Mouse (Mus musculus): ENCODE data around the gene Gm28635.
A peak's percentile ranks its signal among the peaks of the same experiment; 100 is the strongest.

Gene Gm28635

DNA sequence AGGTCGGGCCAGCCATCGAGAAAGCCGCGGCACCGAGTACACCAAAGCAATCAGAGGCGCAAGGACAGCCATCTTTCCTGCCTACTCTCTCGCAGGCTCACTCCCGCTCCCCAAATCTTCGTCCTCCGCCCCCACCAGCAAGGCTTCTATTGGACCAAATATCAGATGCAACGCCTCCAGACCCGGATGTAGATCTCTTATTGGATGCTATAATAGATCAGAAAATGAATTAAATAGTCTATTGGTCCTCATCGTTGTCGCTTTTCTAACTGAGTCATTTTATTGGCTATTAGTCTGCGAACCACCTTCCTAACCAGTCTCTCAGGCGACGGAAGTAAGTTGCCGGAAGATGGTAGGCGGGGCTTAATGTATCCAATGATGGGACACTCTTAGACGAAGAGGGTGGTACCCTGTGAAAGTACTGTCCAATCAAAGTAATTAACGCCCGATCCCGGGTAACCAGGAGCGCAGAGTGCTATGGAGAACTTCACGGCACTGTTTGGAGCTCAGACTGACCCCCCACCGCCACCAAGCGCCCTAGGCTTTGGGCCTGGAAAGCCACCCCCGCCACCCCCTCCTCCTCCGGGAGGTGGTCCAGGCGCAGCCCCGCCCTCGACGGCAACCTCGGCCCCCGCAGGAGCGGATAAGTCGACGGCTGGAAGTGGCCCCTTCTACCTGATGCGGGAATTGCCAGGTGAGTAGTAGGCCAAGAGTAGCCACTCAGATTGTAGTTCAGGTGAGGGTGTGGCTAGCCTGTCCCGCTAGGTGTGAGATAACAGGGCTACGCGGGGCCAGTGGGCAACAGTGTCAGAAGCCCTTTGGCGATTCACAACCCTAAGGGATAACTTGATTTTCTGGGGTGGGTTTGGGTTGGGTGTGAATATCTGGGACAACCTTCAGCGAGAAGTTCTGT lies at the start of gene Gm28635, which contains the start of gene Med19:
TSS of gene Gm28635 (minus strand) at position 74 of the 913 bp plus-strand sequence.
TSS of gene Med19 (plus strand) at position 435 of the 913 bp plus-strand sequence.
- DNase-seq (ENCODE audit: low read depth, low spot score), result peak; percentile 98
- Histone ChIP-seq H3K36me3 (ENCODE audit: control insufficient read depth, insufficient read depth, low read length, poor library complexity, severe bottlenecking) (peaks cover 4% of the 10 kb centered on the region; the same call in 1 of the 2 replicates), H3K27me3 (ENCODE audit: control insufficient read depth, insufficient read depth, low read length, poor library complexity, severe bottlenecking) (no peaks in the 10 kb centered on the region)

DNA sequence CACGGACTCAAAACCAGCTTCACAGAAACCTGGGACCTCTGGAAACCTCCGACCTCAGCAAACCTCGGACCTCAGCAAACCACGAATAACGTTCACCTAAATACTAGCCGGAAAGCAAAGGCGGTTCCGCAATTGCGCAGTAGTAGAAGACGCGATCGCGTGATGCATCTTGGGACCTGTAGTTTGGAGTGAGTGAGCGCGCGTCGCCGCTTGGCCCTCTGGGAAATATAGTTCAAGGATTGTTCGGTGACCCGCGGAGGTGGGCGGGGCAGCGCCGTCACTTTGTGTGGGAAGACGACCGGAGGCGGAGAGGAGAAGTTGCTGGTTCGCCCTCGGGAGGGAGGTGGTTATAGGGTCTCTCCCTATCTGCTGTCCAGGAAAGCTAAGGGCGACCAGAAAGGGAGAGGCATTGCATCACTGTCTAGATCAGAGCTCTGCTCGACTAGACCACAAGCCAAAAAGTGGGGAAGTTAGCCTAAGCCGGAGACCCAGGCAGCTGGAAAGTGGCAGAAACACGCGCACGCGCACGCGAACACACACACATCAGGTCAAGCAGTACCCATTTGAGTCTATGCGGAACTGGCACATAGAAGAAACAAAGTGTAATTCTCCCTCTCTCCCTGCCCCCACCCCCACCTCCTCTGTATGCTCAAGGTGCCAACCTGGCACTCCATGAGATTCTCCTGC lies 49.5 kb upstream of the Gm28635 start, which contains the start of gene Clp1:
TSS of gene Clp1 (minus strand) at position 179 of the 687 bp plus-strand sequence.
- peak; percentile 98 for DNase-seq (ENCODE audit: low read depth, low spot score)

DNA sequence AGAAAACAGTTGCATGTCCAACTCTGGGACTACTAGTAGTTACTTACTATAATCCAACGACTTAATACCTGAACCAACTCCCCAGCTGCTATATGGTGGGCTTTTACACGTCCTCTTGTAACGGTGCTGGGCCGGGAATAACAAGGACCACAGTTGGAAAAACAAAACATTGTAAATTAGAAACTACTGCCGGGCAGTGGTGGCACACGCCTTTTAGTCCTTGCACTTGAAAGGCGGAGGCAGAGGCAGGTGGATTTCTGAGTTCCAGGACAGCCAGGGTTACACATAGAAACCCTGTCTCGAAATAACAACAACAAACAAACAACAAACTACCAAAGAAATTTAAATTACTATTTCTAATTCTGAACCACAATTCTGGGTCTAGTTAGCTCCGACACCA lies 48.9 kb upstream of the Gm28635 start:
- DNase-seq (ENCODE audit: low read depth, low spot score), result no peak
- no peaks in the 10 kb centered on the region for H3K27me3 ChIP-seq (ENCODE audit: control insufficient read depth, insufficient read depth, low read length, poor library complexity, severe bottlenecking)
- H3K36me3 ChIP-seq (ENCODE audit: control insufficient read depth, insufficient read depth, low read length, poor library complexity, severe bottlenecking), result peaks cover 12% of the 10 kb centered on the region

More for the DNA sequence above, 49.5 kb upstream of the Gm28635 start, which contains the start of gene Clp1:
- Histone ChIP-seq H3K36me3 (ENCODE audit: control insufficient read depth, insufficient read depth, low read length, poor library complexity, severe bottlenecking) (peaks cover 12% of the 10 kb centered on the region), H3K27me3 (ENCODE audit: control insufficient read depth, insufficient read depth, low read length, poor library complexity, severe bottlenecking) (no peaks in the 10 kb centered on the region)

DNA sequence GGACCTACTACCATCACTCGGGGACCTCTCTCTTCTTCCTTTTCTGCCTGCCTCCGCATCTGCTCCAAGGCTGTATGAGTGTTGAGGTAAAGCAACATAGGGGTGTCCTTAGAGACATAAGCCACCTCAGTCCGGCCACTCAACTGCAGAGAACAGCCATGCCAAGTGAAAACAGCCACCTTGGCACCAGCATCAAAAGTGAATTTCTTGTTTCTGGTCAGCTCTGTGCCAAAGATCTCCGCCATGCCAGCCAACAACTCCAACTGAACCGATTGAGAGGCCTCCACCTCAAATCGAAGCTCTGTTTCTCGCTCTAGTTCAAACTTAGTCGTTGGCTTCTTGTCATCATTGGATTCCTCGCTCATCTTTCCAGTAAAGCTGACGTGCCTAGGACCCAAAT lies 47.9 kb upstream of the Gm28635 start:
- DNase-seq (ENCODE audit: low read depth, low spot score), result no peak
- Histone ChIP-seq H3K27me3 (ENCODE audit: control insufficient read depth, insufficient read depth, low read length, poor library complexity, severe bottlenecking) (no peaks in the 10 kb centered on the region), H3K36me3 (ENCODE audit: control insufficient read depth, insufficient read depth, low read length, poor library complexity, severe bottlenecking) (peaks cover 14% of the 10 kb centered on the region)

DNA sequence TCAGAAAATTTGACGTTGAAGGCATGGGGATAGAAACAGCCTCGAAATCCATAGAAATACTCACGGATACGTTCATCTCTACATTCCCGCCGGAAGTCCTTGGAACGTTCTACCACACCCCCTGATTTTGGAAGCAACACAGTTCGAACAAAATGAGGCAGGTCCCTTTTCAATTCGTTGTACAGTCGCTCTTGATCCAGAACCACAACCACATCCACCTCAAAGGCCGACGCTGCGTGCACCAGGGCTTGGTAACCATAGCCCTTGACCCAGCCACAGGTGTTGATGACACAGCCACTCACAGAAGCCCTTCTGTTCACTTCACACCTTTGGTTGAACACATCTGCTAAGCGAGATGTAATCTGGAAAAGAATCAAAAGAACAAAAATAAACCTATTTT lies 46.0 kb upstream of the Gm28635 start:
- DNase-seq (ENCODE audit: low read depth, low spot score), result no peak
- Histone ChIP-seq H3K36me3 (ENCODE audit: control insufficient read depth, insufficient read depth, low read length, poor library complexity, severe bottlenecking) (peaks cover 14% of the 10 kb centered on the region), H3K27me3 (ENCODE audit: control insufficient read depth, insufficient read depth, low read length, poor library complexity, severe bottlenecking) (no peaks in the 10 kb centered on the region)

DNA sequence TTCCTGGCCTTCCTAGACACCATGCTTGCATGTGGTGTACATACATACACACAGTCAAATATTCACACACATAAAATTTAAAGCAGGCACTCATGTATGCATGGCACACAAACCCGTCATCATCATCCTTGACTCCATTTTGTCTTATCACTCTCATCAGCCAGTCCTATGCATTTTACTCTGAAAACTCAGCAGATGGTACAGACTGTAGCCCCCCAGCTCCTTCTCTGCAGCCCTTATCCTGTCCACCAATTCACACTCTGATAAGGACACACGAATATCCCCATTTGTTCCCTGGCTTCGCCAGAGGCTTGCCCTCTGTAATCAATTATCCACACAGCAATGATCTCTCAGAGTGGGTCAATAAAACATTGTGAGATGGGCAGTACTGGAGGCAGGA lies 43.3 kb upstream of the Gm28635 start:
- H3K36me3 ChIP-seq (ENCODE audit: control insufficient read depth, insufficient read depth, low read length, poor library complexity, severe bottlenecking), result peaks cover 14% of the 10 kb centered on the region
- no peaks in the 10 kb centered on the region for H3K27me3 ChIP-seq (ENCODE audit: control insufficient read depth, insufficient read depth, low read length, poor library complexity, severe bottlenecking)
- DNase-seq (ENCODE audit: low read depth, low spot score), result no peak

DNA sequence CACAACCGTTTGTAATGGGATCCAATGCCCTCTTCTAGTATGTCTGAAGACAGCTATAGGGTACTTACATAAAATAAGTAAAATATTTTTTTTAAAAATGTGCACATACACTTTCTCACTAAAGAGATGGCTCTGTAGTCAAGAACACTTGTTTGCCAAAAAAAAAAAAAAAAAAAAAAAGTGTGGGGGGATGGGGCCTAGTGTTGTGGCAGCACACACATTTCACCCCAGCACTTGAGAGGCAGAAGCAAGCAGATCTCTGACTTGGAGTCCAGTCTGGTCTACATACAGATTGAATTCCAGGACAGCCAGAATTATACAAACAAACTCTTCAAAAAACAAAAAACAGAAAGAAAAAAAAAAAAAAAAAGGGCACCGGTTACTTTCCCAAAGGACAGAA lies 42.9 kb upstream of the Gm28635 start:
- Histone ChIP-seq H3K36me3 (ENCODE audit: control insufficient read depth, insufficient read depth, low read length, poor library complexity, severe bottlenecking) (peaks cover 14% of the 10 kb centered on the region), H3K27me3 (ENCODE audit: control insufficient read depth, insufficient read depth, low read length, poor library complexity, severe bottlenecking) (no peaks in the 10 kb centered on the region)
- no peak for DNase-seq (ENCODE audit: low read depth, low spot score)

DNA sequence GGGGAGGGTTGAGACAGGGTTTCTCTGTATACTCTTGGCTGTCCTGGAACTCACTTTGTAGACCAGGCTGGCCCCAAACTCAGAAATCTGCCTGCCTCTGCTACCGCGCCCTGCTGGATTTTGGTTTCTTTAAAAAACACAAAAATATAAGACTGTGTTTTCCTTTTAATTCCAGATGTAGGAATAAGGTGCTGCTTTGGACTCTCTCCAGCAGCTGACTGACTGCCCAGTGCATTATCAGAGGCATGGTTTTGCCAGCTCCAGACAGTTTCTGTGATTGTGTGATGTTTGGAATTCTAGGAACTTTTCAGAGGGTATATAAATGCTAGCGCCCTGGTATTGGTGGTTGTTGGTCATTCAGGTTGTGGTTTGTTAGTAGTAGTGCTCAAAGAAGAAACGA lies 39.5 kb upstream of the Gm28635 start:
- H3K27me3 ChIP-seq (ENCODE audit: control insufficient read depth, insufficient read depth, low read length, poor library complexity, severe bottlenecking), result no peaks in the 10 kb centered on the region
- H3K36me3 ChIP-seq (ENCODE audit: control insufficient read depth, insufficient read depth, low read length, poor library complexity, severe bottlenecking), result 0 out of 2 replicates have a peak, but pooled peaks cover 2% of the 10 kb centered on the region
- no peak for DNase-seq (ENCODE audit: low read depth, low spot score)

DNA sequence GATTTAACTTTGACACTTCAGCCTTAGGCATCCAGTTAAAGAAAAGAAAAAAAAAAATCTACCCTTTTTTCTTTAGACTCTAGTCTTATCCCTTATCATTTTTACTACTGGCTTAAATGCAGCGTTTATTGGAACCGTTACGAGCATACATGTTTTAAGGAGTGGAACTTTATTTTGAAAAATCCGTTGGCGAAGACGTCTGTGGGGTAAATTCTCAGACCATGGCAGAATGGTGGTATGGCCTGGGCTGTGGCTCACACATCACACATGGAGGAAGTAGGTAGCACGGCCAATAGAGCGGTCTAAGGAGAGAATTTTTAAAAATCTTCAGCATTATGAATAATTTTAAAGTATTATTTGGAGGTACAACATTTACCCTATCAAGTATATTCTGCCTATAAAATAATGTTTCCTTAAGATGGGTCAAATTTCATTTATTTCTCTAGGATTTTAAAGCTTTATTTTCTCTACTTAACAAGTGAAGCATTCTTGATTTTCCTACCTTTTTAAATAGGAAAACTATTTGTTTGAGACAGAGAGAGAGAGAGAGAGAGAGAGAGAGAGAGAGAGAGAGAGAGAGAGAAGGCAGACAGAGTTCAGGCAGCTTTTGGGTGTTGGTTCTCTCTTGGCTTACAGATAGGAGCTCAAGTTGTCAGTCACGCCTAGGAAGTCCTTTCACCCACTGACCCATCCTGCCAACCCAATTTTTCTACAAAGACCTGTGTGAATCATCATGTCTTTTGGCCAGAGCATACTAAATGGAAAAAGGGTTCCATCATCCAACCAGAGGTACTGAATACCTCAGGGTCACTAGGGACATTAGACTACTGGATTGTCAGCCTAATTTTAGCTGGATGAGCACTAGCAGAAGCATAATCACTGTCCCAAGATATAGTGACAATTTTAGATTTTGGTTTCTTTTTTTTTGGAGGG lies 38.8 kb upstream of the Gm28635 start:
- H3K27me3 ChIP-seq (ENCODE audit: control insufficient read depth, insufficient read depth, low read length, poor library complexity, severe bottlenecking), result no peaks in the 10 kb centered on the region
- 0 out of 2 replicates have a peak, but pooled peaks cover 2% of the 10 kb centered on the region for H3K36me3 ChIP-seq (ENCODE audit: control insufficient read depth, insufficient read depth, low read length, poor library complexity, severe bottlenecking)
- peak; percentile 34 for DNase-seq (ENCODE audit: low read depth, low spot score)

DNA sequence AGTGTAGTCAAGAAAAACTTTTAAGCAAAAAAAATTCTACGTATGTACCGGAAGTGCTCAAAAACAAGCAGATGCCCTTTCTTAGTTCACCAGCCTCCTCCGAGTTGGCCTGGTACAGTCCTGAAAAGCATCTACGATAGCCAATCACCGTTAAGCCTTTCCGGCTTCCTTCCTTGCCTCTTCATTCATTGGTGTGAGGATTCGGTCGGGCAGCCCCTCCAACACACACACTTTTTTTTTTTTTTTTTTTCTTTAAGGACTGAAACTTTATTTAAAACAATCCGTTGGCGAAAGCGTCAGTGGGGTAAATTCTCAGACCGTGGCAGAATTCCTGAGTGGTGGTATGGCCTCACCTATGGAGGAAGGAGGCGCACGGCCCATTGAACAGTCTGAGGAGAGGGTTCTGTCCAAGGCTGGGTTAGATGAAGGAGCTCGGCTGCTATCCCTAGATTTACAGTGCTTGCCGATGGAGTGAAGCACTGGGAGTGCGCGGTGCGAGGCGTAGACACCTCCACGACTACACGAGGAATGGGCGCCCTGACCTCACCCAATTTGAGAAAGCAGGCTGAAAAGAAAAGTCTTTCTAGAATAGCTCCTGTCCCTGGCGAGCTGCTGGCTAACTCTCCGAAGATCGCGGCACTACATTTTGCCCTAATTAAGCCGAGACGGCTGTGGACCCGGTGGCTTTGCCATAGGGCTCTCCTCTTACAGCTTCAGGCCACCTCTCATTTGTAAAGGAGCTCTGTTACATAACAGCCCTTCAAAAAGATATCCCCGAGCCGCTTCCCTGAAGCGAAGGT lies 37.9 kb upstream of the Gm28635 start:
- peak; percentile 97 for DNase-seq (ENCODE audit: low read depth, low spot score)
- H3K27me3 ChIP-seq (ENCODE audit: control insufficient read depth, insufficient read depth, low read length, poor library complexity, severe bottlenecking), result no peaks in the 10 kb centered on the region
- 0 out of 2 replicates have a peak, but pooled peaks cover under 1% of the 10 kb centered on the region for H3K36me3 ChIP-seq (ENCODE audit: control insufficient read depth, insufficient read depth, low read length, poor library complexity, severe bottlenecking)

DNA sequence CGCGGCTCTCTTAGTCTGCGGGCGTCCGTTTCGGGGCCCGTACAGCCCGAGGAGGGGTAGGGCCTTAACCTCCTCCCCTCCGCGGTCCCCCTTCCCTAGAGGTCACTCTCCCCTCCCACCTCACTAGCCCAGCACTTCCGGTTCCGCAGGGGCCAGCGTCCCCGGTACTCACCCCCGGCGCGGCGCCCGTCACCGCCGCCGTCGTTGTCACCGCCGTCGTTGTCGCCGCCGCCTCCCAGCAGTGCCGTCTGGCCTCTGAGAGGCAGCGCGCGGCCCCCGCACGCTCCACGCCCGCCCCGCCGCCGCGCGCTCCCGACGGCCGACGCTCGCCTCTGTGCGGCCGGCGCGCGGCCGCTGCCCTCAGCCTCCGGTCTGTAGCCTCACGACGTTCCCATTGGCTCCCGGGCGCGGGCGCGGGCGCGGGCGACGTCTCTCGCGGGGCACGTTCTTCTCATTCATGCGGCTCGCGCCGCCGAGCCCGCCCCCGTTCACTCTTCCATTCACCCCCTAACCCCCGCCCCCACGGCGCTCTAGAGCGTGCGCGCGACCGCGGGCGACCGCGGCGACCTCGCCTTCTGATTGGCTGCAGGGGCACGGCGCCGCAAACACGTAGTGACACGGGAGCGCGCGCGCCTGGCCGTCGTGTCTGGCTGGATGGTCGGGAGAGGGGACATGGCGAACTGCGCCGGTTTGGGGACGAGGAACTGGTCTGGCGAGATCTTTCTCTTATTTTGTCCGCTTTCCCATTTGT lies 37.1 kb upstream of the Gm28635 start, which contains the start of gene Zdhhc5:
TSS of gene Zdhhc5 (minus strand) at position 370 of the 751 bp plus-strand sequence.
- DNase-seq (ENCODE audit: low read depth, low spot score), result peak; percentile 99
- H3K27me3 ChIP-seq (ENCODE audit: control insufficient read depth, insufficient read depth, low read length, poor library complexity, severe bottlenecking), result no peaks in the 10 kb centered on the region
- 0 out of 2 replicates have a peak, but pooled peaks cover 4% of the 10 kb centered on the region for H3K36me3 ChIP-seq (ENCODE audit: control insufficient read depth, insufficient read depth, low read length, poor library complexity, severe bottlenecking)

DNA sequence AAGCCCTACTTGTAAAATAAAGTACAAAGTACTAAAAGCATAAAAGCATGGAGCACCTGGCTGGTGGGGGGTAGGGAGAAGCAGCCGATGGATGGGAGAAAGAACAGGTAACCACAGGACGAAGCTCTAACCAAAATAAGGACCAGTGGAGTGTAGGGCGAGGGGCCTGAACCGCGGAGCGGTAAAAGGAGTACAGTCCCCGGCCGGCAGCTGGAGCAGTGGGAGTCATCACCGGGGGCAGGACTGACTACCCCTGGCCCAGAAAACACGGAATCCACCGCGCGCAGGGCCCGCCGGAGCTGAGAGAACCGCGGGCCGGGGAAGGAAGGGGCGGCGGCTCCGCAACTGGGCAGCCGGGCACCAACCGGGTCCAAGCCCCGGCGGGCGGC lies 36.6 kb upstream of the Gm28635 start:
- 0 out of 2 replicates have a peak, but pooled peaks cover 4% of the 10 kb centered on the region for H3K36me3 ChIP-seq (ENCODE audit: control insufficient read depth, insufficient read depth, low read length, poor library complexity, severe bottlenecking)
- DNase-seq (ENCODE audit: low read depth, low spot score), result no peak

DNA sequence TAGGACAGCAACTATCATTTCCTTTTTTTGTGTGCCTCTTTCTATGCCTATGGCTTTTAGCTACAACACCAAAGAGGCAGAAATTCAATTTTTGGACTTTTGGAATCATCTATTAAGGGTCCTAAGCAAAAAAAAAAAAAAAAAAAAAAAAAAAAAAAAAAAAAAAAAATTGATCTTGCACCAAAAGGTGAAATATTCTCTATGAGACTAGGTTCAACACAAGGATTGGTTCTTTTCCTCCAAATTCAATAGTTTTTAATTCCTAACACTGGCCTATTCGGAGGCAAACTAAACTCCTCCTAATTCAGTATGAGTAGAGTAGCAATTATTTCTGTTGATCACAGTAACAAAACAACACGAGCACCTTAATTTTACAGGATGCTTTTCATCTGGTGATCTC lies 34.1 kb upstream of the Gm28635 start:
- Histone ChIP-seq H3K36me3 (ENCODE audit: control insufficient read depth, insufficient read depth, low read length, poor library complexity, severe bottlenecking) (0 out of 2 replicates have a peak, but pooled peaks cover 6% of the 10 kb centered on the region), H3K27me3 (ENCODE audit: control insufficient read depth, insufficient read depth, low read length, poor library complexity, severe bottlenecking) (no peaks in the 10 kb centered on the region)
- no peak for DNase-seq (ENCODE audit: low read depth, low spot score)

More for the DNA sequence above, 36.6 kb upstream of the Gm28635 start:
- H3K27me3 ChIP-seq (ENCODE audit: control insufficient read depth, insufficient read depth, low read length, poor library complexity, severe bottlenecking), result no peaks in the 10 kb centered on the region
